Mouse (Mus musculus): ENCODE data around the gene Trim14. TPM values are rescaled to one million over a fixed set of nuclear protein-coding genes. Genes with fewer than 3 reads are reported as not detected.

Trim14 gene
- total RNA-seq, 2 experiments from 2014 or later: 2.9 TPM; not detected in 1

- no peak for ATAC-seq (replicated peaks; ENCODE audit: low FRiP score, poor library complexity, severe bottlenecking)
These were observed 28.3 kb upstream of the Trim14 start for GRCm38 (mm10) chr4:46564247-46564646.

DNA sequence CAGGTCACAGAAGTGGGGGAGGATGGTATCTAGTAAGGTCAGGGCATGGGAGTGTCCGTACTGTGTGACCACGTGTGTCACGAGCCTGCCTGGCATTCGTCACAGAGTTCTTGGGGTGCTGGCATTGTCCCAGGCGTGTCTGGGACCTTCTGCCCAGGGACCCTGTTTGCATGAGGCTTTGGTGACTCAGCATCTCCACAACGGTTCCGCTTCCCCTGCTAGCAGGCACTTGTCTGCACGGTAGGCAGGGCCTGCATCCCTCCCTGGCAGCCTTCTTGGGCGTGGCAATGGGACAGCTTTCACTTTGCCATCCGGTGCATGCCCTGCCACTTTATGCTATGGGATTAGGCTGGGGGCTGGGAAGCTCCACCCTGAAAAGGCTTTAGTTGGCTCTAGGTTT is 27.9 kb upstream of the Trim14 start:
- ATAC-seq (replicated peaks; ENCODE audit: low FRiP score, poor library complexity, severe bottlenecking): peak; percentile 75

DNA sequence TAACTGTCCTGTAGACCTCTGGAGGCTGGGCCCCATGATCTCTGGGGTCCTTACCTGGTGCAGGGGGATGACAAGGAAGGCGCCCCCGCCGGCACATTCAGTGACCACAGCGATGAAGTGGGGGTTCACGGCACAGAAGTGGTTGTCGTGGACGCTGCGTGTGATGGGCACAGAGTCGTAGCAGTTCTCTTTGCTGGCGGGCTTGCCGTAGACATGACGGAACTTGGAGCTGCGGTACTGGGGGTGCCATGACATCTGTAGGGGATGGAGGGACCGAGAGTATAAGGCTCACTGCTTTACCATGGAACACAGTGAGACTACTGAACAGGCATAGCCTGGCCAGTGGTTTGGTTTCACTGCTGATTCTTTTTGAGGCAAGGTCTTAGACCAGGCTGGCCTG is 26.9 kb upstream of the Trim14 start:
- no peak for ATAC-seq (replicated peaks; ENCODE audit: low FRiP score, poor library complexity, severe bottlenecking)

- ATAC-seq (replicated peaks; ENCODE audit: low FRiP score, poor library complexity, severe bottlenecking): no peak
These were observed 26.1 kb upstream of the Trim14 start for GRCm38 (mm10) chr4:46562037-46562436.

GRCm38 (mm10) chr4:46560069-46560705 is 24.2 kb upstream of the Trim14 start:
- ATAC-seq (replicated peaks; ENCODE audit: low FRiP score, poor library complexity, severe bottlenecking): no peak

DNA sequence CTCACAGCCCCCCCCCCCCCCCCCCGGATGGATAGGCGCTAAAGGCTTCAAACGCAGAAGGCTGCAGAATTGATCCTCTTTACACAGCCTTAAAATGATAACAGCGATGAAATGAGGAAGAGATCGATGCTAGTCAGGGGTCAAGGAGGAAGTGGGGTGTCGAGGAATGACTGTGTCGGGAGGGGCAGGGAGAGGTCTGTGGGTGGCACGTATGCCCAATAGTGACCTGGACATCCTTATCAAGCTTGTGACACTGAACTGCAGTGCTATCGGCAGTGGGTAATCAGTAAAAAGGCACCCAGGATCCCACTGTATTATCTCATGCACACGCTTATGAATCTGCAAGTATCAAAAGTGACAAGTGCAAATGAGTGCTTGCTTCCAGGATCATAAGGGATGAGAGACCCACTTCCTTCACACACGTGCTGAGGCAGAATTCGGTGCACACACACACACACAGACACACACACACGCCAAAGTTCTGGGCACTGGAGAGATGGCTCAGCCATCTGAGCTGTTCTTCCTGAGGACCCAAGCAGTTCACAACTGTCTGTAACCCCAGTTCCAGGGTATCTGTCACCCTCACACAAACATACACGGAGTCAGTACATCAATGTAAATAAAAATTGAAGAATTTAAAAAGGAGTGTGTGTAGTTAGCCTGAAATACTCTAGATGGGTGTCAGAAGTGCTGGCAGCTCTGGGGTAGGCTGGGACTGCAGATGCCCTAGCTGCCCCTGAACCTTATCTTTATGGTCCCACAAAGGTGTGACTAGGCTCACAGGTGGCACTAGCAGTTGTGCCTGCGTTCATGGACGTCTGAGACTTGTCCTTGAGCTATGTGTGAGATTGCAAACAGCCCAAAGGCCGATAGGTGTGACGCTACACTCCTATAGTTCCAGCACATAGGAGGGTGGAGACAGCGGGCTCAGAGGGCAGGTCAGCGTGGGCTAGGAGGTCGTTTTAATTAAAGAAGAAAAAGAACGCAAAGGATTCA is 23.0 kb upstream of the Trim14 start:
- ATAC-seq (replicated peaks; ENCODE audit: low FRiP score, poor library complexity, severe bottlenecking): no peak

- no peak for ATAC-seq (replicated peaks; ENCODE audit: low FRiP score, poor library complexity, severe bottlenecking)
These were observed 21.0 kb upstream of the Trim14 start for GRCm38 (mm10) chr4:46556933-46557332.

GRCm38 (mm10) chr4:46555762-46556161 is 19.8 kb upstream of the Trim14 start:
- no peak for ATAC-seq (replicated peaks; ENCODE audit: low FRiP score, poor library complexity, severe bottlenecking)

- ATAC-seq (replicated peaks; ENCODE audit: low FRiP score, poor library complexity, severe bottlenecking): no peak
These were observed 18.5 kb upstream of the Trim14 start for GRCm38 (mm10) chr4:46554295-46555069.

GRCm38 (mm10) chr4:46553864-46554263 is 17.9 kb upstream of the Trim14 start:
- no peak for ATAC-seq (replicated peaks; ENCODE audit: low FRiP score, poor library complexity, severe bottlenecking)

DNA sequence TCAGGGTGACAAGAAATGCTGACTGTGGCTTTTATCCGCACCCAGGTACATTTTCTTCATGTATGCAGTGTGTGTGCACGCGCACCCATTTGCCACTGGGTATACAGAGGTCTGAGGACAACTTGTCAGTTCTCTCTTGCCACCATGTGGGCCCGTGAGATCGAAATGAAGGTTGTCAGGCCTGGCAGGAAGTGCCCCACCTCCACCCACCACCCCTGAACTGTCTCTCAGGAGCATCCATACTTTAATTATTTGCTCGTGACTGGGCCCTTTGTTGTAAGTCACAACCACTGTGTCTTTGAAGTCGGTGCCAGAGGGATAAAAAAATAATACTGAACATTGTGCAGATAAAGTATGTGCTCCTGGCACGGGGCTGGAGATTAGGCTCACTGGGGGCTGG is 14.5 kb upstream of the Trim14 start:
- no peak for ATAC-seq (replicated peaks; ENCODE audit: low FRiP score, poor library complexity, severe bottlenecking)

DNA sequence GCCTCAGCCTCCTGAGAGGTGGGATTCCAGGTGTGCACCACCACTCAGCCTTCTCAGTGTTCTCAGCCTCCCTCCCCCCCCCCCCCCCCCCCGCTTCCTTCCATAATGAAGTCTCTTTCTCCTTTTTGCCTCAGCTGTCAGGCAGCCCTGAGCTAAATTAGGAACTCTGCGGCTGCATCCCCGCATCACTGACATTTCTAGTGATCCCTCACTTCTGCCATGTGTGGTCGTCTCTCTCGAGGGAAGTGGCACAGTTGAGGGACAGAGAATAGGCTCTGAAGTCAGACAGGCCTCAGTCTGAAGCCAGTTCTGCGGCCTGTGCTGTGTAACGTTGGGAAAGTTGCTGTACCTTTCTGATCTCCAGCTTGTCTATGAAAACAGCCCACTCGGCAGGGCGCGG is 14.0 kb upstream of the Trim14 start:
- no peak for ATAC-seq (replicated peaks; ENCODE audit: low FRiP score, poor library complexity, severe bottlenecking)

GRCm38 (mm10) chr4:46546709-46547108 is 10.8 kb upstream of the Trim14 start:
- no peak for ATAC-seq (replicated peaks; ENCODE audit: low FRiP score, poor library complexity, severe bottlenecking)

GRCm38 (mm10) chr4:46545498-46545897 is 9.6 kb upstream of the Trim14 start:
- no peak for ATAC-seq (replicated peaks; ENCODE audit: low FRiP score, poor library complexity, severe bottlenecking)

- ATAC-seq (replicated peaks; ENCODE audit: low FRiP score, poor library complexity, severe bottlenecking): no peak
These were observed 8.4 kb upstream of the Trim14 start for GRCm38 (mm10) chr4:46544313-46544712.

- no peak for ATAC-seq (replicated peaks; ENCODE audit: low FRiP score, poor library complexity, severe bottlenecking)
These were observed 7.6 kb upstream of the Trim14 start for GRCm38 (mm10) chr4:46543366-46544050.

DNA sequence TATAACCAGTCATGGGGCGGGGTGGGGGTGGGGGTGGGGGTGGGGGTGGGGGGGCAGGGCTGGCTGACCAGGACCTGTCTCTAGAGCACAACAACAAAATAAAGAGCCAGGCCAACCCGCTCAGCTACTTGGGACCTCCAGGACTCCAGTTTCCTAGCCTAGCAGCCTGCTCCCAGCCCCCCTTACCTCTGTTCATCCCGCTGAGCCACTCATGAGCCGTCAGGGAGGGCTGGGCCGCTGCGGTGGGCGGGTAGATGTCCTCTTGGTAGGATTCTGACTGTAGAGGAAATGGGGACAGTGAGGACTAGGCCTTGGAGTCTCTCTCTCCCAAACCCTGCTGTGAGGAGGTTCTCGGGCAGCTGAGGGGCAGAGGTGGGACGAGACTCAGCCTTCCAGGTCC is 5.8 kb upstream of the Trim14 start:
- no peak for ATAC-seq (replicated peaks; ENCODE audit: low FRiP score, poor library complexity, severe bottlenecking)

DNA sequence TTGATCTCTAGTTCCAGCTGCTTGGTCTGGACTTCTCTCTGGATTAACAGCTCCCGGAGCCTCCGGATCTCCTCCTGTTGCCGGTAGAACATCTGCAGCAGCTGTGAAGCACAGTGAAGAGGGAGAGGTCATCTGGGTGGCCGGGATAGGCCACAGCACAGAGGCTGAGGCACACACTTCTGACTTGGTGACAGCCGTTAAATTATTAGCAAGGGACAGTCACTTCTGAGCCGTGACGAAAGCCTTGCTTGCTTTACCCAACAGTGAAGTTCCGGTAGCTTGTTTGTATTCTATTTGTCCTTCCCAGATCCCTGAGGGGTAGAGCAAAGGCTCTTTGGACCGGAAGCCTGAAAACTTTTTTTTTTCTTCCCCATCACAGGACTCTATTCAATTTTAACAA is 3.2 kb upstream of the Trim14 start:
- ATAC-seq (replicated peaks; ENCODE audit: low FRiP score, poor library complexity, severe bottlenecking): no peak

DNA sequence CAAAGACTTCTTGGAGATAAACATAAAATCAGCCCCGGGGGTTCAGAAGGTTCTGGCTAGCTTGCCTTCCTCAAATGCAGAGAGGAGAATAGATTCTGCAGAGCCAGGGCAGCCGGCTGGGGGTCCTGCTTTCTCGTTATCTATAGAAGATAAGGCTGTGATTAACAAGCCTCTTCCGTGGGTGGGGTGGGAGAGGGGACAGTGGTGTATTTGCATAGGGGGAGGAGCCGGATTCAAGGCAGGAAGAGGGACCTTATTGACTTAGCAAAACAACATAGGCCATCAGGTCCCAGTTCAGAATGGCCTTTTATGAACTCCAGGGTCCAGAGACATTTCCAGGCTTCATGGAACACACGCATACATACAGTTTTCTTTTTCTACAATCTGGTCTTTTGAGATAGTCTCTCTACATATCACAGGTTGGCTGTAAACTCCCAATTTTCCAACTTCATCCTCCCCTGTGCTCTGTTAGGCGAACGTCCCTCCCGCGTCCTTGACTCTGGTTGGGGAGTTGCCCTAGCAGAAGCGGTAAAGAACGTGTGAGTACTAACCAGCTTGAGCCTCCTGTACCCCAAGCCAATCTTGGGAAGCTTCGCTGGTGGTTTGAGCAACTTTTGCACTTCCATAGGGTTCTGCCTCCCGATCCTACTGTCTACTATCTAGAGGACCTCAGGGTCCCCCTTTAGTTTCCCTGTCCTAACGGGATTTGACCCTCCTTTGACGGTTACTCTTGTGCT is 679 bp downstream of the Trim14 start:
- no peak for ATAC-seq (replicated peaks; ENCODE audit: low FRiP score, poor library complexity, severe bottlenecking)

All from erythroid progenitor cell, adult 5-6 weeks (primary cell).